Mouse (Mus musculus) megakaryocyte, embryonic 14.5 days (primary cell): ENCODE results near the gene Rasgrp1.

Experiments used
- FLI1 ChIP-seq: IDR thresholded peaks from 2 replicates; pipeline ENCODE4 v1.6.1; 2012; ENCODE audit warnings: low read length, inconsistent platforms, mixed read lengths
- GATA1 ChIP-seq: IDR thresholded peaks from 3 replicates; pipeline ENCODE4 v1.6.1; 2012; ENCODE audit warnings: mixed read lengths, low read length, inconsistent platforms, borderline replicate concordance

DNA sequence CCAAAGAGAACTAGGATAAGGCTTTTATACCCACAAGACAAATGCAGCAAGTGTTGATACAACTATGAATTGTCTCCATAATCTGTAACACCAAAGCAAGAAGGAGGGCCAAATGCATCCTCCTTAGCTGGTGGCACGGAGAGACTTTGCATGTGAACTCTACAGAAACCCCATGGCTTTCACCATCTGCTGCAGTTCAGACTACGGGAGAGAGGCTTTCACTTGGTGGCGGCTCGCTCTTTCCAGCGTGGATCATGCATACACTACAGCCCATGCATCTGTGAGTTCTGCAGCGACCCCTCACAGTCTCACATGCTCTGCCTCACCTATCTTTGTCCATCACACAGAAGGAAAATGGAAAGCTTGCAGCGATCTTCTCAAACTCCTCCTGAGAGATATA is 54.5 kb downstream of the Rasgrp1 start:
- TF ChIP-seq GATA1 (no peak), FLI1 (no peak)
